Mouse (Mus musculus): Measurements from ENCODE around the gene Efcab9.

- TF ChIP-seq CTCF (conservative IDR thresholded peaks at IDR 0.05; ENCODE audit: low read length) (no peak), POU5F1 (IDR thresholded peaks at IDR 0.05; ENCODE audit: borderline replicate concordance, low read length) (no peak), NANOG (IDR thresholded peaks at IDR 0.05; ENCODE audit: borderline replicate concordance, low read length) (no peak)
Measured at GRCm38 (mm10) chr11:32550102-32550501, 18.2 kb upstream of the Efcab9 start.
